Mouse (Mus musculus): ENCODE data around the gene Fam19a1. TPM values are rescaled to one million over a fixed set of nuclear protein-coding genes. Genes with fewer than 3 reads are reported as not detected.

Gene Fam19a1
- polyA plus RNA-seq, 1 experiment: not detected

GRCm38 (mm10) chr6:96666311-96666710 is 553.4 kb downstream of the Fam19a1 start:
- no peaks in the 10 kb centered on the region for H3K4me1 ChIP-seq (ENCODE audit: control insufficient read depth, insufficient read depth, insufficient read length)
- TF ChIP-seq CTCF (IDR thresholded peaks at IDR 0.05; ENCODE audit: extremely low read depth, insufficient read depth, insufficient read length, insufficient replicate concordance) (no peak), POLR2A (IDR thresholded peaks at IDR 0.05; ENCODE audit: low read depth, low read length) (no peak)
- no peaks in the 10 kb centered on the region for H3K27me3 ChIP-seq (ENCODE audit: control insufficient read depth, insufficient read depth, low read length)
- 94% methylated on average over 1 of the region's 1 CpGs for WGBS
- no peak overlapping the region for H3K27ac ChIP-seq (ENCODE audit: insufficient read depth, low read length)
- H3K36me3 ChIP-seq (ENCODE audit: control insufficient read depth, insufficient read depth, low read length): no peaks in the 10 kb centered on the region
- no peak overlapping the region for H3K4me3 ChIP-seq (ENCODE audit: extremely low read depth, insufficient read depth, insufficient read length)
- DNase-seq (ENCODE audit: low read depth in 1 of 2, low spot score in 2 of 2): no peak

DNA sequence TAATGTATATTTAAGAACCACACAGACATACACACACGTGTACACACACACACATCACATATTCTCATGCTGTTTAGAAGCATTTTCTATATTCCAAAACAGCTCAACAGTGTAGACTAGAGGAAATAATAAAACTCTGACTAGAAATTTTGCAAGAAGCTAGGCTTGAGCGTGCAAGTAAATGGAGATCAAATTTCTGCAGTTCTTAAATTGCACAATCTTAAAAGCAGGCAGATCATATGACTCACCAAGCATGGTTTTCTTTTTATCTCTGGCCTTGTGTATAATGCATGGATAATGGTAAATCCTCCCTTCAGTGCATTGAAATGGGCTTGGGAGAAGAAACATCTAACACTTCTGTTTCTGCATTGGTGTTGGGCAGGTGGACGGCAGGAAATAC is 564.9 kb downstream of the Fam19a1 start:
- WGBS: 85% methylated on average over 3 of the region's 3 CpGs
- H3K27ac ChIP-seq (ENCODE audit: insufficient read depth, low read length): no peak overlapping the region
- no peaks in the 10 kb centered on the region for H3K4me1 ChIP-seq (ENCODE audit: control insufficient read depth, insufficient read depth, insufficient read length)
- DNase-seq (ENCODE audit: low read depth in 1 of 2, low spot score in 2 of 2): no peak
- no peak for TF ChIP-seq CTCF (IDR thresholded peaks at IDR 0.05; ENCODE audit: extremely low read depth, insufficient read depth, insufficient read length, insufficient replicate concordance)
- TF ChIP-seq POLR2A (IDR thresholded peaks at IDR 0.05; ENCODE audit: low read depth, low read length): no peak
- H3K27me3 ChIP-seq (ENCODE audit: control insufficient read depth, insufficient read depth, low read length): no peaks in the 10 kb centered on the region
- H3K36me3 ChIP-seq (ENCODE audit: control insufficient read depth, insufficient read depth, low read length): no peaks in the 10 kb centered on the region
- H3K4me3 ChIP-seq (ENCODE audit: extremely low read depth, insufficient read depth, insufficient read length): no peak overlapping the region

Other genes with a start within 250 kb of the Fam19a1 start
- not detected in 2 replicates for gene 1700123L14Rik, start 53.1 kb downstream of the Fam19a1 start, polyA plus RNA-seq (2012; rRNA removed)